Mouse (Mus musculus) natural killer cell, adult 2 months (primary cell): Measurements from ENCODE around the gene Slc44a3.
"Not testable (repeated sequence)": the region's sequence is repeated elsewhere in the genome, so short reads cannot be mapped to it uniquely, and the experiment has no call there.

Experiments
- DNase-seq, 2 experiments: peaks; one replicate each; pipeline ENCODE4 v3.0.0; 2022; ENCODE audit warnings: low spot score in 2 of 2

Gene Slc44a3

DNA sequence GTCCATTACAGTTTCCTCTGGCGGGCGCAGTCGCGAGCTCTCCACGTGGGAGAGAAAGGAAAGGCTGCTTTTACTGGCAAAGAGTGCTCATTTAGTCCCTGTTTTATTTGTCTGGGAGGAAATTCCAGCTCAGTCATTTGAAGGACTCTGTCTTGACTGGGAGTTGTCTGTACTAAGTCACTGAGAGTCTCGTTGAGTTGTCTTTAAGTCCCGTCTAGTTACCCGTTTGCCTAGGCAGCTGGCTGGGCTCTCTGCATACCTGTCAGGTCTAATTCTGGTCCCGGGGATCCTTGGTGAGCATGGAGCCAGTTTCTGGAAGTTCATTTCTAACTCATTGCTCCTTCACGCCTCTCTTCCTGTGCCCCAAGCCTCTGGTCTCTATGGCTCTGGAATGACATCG, 20.5 kb upstream of the Slc44a3 start:
- DNase-seq: no peak

DNA sequence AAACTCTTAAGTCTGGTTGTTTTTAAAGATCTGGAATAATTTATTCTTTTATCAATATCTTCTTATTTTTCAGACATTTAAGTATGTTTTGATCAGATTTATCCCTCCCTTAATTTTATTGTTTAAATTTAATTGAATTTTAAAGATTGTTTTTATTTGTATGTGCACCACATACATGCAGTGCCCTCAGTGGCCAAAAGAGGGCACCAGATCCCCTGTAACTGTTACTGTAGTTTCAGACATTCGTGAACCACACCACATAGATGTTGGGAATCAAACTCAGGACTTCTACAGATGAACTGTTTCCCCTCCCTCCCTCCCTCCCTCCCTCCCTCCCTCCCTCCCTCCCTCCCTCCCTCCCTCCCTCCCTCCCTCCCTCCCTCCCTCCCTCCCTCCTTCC, 18.2 kb upstream of the Slc44a3 start:
- DNase-seq: no peak

DNA sequence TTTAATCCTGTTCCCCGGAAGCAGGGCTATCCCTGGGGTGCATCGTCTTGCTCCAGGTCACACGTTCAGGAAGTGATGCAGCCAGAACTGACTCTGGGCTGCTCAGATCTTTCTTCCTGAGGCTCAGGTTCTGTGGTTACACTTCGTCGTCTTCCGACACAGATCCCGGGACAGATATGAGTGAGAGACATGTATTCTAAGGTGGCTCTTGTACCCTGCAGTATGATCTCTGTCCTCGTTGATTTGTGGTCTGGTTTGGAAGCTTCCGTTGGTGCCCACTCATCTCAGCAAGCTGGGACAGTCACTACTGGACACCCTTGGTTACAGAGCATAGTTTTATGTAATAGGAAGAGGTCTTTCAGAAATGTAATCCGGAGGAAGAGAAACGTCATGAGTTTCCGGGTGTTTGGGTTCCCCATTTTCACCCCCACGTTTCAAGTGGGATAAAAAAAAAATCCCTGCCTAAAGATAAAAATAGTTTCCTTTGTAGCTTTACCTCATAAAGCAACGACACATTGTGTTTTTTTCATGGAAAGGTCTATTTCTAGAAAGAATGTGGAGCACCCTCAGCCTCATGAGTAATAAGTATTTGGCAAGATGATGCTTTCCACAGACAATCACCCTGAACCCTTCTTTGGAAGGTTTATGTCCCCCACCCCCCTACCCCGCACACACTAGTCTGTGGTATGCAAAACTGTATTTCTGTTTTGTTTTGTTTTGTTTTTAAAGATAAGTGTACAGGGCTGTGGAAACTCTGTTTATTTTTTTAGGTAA, 15.8 kb upstream of the Slc44a3 start:
- DNase-seq: peak in 1 of 2 experiments; percentile 6

DNA sequence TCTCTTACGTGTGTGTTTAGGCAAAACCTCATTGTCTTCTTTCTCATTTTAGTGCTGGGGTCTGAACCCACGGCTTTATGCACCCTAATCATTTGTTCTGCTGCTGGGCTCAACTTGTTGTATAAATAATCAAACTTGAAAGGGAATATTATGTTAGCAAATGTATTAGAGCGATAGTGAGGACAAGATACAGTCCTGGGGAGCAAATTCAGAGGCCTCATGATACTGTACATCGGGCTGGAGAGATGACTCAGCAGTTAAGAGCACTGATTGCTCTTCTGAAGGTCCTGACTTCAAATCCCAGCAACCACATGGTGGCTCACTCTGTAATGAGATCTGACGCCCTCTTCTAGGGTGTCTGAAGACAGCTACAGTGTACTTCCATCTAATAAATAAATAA, 8.4 kb upstream of the Slc44a3 start:
- DNase-seq: no peak

DNA sequence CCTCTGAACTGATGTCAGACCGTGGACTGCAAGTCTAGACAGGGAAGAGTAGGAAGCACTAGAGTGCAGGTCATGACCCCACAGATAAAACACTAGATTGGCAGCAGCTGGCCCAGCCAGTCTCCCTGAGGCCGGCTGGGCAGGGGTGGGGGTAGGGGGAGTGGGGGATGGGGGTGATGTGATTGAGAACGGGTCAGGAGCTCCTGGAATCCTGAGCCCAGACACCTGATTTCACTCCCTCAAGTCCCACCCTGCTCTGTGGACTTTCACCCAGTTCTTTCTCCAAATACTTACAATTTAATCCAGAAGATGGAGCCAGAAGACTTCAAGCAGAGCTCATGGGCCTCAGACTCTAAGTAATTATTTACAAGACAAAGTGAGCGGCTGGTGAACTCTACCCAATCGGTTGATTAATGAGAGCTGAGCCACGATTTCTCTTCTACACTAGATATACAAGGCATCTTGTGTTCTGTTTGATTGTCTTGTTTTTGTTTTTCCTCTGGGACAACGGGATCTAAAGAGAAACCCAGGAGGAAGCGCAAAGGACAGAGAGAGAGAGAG, 7.7 kb upstream of the Slc44a3 start:
- no peak for DNase-seq

DNA sequence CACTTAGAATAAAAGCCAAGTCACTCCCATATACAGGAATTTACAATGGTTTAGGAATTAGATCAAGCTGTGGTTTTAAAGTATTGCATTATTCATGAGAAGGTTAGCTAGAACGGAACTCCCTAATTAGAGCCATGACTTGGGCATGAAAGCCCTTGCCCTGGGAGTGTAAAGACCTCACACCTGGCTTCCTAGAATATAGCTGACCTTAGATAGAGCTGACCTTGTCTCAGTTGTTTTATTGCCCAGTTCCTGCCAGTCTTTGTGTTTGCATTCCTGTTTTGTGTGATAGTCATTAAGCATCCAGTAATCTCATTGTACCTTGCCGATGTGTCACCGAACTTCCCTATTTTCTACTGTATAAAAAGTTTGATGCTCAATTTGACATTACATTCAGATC, 6.6 kb upstream of the Slc44a3 start:
- not testable (repeated sequence) for DNase-seq

DNA sequence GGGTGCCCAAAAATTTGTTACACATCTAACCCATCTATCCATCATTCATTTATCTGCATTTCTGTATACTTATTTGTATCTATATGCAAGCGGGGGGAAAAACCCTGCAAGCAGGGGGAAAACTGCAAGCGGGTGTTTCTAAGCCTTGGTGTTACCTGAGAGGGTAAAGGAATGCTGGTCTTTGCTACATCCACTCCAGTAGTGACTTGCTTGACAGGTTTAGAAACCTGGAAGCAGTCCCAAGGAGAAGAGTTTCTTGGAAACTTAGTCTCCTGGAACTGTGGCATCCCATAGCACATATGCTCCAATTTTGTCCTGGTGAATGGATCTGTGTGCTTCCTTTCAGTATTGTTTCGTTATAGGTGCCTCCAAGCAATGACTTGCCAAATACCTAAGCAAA, 5.8 kb upstream of the Slc44a3 start:
- DNase-seq: no peak

DNA sequence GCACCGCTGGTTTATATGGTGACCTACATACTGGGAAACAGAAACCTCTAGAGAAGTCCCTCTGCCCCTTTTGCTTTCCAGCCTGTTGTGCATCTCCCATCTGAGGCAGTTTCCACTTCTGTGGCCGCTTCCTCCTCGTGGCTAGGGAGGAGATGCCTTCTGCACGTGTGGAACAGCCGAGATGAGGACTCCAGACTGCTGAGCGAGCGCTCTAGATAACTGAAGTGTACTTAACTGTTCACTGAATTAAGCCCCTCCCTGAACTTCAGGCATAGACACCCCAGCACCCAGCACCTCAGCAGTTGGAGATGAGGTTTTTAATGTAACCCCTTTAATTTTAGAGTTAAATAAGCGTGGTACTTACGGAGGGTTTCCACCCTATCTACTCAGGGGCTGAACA, 4.6 kb upstream of the Slc44a3 start:
- DNase-seq: no peak

DNA sequence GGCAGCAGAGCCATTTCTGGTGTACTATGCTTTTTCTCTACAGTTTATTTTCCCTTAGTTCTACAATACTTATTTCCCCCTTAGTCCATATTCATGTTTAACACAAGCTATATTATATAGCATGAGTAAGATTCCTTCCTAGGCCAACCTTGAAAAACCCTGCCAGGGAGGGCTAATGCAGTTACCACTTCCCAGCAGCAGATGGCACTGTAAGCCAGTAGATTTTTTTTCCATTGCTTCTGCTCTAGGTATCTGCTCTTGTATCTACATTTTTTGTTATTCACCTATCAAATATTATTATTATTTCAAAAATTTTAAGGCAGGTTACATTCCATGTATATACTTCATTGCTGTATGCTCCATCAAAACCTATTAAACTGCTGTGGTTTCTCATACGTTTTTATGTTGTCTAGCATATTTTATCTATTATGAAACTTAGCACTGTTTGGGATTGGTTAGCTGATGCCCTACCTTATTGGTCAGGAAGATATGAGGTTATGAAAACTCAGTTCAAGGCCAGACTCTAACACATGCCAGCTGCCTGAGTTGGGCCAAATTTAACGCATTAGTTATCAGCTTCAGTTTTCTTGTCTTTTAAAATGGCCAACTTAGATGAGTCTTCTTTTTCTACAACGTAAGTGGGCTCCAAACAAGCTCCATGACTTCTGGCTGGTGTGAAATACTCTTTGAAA, 3.8 kb upstream of the Slc44a3 start:
- peak in 1 of 2 experiments; percentile 13 for DNase-seq

DNA sequence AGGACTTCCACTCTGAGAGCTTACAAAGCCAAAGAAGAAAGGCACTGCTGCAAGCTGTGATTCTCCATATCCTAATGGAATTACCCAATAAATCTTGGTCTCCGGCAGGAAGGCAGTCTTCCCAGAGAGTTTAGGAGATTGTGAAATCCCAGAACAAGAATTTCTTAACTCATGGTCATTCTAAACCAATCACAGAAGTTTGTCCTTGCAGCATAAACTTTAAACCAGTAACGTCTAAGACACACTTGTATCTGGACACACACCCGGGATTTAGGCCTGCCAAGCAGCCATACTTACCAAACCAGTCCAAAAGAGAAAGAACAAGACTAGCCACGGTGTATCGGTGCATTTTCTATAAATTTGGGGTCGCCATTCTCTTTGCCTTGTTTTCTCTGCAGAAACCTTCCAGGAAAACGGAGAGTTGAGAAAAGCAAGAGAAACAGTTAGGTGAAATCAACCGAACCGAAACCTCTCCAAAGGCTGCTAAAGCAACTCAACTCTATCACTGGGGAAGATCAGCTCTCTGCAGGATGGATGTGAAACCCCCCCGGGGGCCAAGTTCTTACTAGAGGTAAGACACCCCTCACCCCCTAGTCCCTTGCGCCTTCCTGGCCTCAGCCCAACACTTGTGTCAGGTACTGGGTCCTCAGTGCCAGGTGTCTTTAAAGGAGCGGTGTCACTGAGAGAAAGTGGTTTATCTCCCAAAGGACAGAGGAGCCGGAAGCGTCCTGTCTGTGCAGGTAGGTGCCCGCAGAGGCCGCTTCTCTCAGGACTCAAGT, 645 bp downstream of the Slc44a3 start:
- no peak for DNase-seq

DNA sequence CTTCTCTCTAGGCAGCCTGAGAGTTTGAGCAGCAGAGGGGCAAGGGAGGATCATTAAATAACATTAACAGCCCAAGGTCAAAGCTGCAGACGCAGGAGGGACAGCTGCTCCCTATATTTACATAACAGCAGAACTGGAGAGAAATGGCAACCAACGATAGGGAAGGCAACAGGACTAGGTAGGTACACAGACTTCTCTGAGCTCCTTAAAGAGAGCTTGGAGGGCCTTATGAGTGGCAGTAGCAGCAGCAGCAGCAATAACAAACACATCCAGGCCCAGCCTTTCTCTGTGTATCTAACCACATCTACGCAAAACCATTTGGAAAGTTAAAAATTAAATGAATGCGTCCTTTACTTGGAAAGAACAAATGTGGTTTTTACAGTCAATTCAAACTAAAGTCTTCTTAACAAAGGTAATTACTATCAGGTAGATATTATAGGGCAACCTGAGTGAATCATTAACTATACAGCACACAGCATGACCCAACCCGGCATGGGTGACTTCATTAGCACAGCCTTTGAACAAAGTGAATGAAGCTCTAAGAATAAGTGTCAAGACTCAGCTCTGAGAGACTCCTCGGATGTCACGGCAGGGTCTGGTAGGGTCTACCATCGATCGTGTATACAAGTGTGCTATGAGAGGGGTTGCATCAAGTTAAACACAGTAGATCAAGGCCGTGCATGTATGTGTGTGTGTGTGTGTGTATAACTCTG, 1.5 kb downstream of the Slc44a3 start:
- DNase-seq: no peak

DNA sequence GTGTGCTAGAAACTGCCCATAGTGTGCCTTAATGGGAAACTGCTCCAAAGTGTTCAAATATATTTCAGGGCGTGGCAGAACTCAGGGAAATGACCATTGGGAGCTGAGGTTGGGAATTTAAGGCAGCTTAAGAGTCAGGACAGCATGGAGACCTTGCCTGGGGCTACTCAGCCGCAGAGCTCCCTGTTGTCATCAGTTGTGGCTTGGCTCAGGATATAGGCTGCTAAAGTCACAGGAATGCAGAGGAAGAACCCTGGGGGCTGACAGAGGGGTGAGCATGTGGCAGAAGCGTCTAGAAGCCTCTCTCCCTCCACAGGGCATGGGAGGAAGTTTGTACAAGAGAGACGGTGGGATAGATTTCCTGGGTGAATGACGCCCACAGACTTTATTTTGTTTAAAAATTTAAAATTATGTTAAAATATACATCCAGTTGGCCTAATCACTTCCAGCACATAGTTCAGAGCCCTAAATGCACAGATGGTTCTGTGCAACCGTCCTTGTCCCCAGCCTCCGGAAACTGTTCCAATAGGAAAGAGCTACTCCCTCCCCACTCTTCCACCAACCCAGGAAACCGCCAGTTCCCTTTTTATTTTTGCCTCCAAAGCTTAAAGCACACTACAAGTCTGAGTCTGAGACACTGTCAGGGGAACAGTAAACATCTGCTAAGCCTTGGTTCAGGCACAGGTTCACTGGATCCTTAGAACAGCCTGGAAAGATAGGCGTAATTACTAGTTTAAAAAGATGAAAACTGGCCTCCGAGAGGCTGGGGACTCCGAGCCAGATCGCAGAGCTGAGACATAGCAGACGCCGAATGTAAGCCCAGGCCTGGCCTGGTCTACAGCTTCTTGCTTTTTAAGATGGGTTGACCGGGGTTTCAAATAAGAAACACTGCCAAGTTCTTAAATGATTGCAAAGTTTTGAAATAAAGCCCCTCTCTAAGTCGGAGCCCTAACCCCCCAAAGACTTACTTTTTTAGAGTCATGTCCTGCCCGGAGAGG, 5.8 kb downstream of the Slc44a3 start:
- DNase-seq: no peak

DNA sequence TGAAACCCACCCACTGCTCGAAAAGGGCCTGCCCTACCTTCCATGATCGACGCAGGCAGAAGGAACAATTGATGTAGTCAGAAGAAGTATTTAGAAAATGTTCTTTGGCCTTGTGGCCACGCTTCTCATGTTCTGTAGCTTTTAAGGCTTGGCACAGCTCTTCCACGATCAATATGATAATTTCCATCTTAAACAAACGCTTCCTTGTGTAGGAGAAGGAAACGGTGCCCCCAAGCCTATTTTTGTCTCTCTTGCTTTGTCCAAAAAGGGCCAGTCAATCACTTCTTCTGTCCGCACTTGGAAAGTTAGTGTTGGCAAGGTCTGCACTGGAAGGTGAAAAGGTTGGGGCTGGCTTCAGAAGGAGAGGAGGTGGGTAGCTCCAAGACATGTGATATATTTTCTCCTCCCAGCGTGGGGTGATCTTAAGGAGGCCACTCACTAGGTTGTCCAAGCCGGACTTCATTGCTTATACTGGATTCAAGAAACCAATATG, 10.5 kb downstream of the Slc44a3 start:
- no peak for DNase-seq

DNA sequence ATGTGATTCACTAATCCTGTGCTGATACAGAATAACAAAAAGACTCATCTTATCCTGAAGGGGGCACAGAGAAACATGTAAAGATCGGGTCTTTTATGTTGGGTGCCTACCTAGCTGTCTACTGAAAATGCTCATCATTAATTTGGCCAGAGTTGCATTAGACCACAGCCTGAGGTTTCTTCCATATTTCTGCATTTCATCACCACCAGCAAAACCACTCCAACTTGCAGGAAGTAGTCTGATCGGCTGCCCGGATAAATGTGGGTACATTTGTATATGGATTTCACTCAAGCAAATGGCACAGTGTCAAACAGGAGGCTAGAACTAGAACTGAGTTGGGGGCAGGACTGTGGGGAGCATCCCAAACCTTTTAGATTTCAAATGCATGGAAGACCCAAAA, 11.1 kb downstream of the Slc44a3 start:
- DNase-seq: no peak

DNA sequence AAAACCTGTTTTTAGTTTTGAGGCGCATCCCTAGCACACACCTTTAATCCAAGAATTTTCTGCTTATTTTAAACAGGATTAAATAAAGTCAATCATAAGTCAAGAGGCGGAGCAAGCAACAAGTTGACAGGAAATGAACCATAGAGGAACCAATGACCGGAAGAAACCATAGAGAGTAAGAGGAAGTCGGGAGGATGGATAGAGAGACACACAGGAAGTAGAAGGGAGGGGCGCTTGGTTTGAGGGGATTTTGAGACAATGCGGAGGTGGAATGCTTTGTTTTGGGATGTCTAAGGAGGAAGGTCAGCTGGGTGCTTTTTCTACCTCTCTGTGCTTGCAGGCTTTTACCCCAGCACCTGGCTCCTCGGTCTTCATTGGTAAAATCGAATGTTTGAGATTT, 15.2 kb downstream of the Slc44a3 start:
- DNase-seq: no peak

DNA sequence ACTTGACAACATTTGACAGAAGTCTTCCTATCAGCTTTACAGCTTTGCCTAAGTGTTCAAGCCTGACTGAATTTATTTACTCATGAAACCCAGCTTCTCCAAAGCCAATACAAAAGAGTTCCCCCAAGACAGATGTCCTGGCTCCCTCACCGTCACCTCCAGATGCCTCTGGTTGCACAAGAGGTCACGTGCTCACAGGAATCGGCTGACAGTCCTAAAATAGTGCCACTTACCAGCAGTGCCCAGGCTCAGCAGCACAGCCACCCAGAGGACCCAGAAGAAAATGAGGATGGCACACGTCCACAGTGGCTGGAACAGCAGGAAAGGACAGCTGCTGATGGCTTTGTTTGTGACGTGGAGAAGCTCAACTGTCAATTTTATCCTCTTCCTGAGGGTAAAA, 23.1 kb downstream of the Slc44a3 start:
- DNase-seq: no peak

DNA sequence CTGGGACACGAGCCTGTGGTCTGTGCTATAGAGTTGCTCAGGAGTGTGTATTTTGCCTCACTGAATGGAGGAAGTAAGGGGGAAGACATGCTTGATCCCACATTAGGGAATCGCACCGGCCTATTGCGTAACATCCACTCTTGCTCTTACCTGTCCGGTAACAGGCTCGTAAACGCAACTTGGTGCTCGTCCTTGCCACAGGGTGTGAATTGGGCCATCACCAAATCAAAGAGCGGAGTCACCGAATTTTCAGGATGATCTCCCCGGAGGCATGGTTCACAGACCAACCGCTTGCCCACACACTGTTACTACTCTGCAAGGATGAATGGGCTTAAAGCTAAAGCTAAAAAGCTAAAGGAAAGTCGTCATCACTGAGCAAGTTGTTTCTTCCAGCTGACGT, 24.5 kb downstream of the Slc44a3 start:
- no peak for DNase-seq

DNA sequence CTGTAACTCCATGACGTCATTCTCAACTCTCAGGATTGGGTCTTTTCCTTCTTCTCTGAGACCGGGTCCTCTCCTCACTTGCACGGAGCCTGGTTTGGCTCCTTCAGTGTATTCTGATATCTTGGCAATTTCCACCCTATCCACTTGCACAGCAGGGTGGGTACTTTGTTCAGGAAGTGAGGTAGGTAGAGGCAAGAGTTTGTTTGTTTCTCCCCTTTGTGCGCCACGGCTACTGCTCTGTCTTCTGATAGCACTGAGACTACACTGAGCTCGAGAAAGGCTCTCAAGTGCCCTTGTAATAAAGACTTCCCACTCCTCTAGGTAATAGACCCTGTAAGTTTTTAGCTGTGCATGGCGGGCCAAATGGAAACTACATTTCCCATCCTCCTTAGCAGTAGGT, 25.4 kb downstream of the Slc44a3 start:
- DNase-seq: no peak

DNA sequence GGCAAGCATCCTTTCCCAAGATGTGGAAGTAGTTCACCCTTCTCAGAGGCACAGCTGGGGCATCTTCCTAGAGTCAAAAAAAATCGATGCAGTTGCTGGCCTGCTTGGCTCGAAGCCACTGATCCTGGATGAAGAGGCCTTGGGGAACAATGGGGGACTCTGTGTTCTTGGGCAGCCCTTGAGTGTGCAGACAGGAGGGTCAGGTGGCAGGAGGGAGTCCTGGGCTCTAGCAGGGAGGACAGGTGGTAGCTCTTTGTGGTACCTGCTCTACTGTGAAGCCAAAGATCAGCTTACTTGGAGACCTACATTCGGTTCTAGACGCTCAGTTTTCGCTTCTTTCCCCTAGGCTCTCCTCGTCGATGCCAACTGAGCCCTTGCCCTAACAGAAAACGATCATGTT, 26.0 kb downstream of the Slc44a3 start:
- no peak for DNase-seq

DNA sequence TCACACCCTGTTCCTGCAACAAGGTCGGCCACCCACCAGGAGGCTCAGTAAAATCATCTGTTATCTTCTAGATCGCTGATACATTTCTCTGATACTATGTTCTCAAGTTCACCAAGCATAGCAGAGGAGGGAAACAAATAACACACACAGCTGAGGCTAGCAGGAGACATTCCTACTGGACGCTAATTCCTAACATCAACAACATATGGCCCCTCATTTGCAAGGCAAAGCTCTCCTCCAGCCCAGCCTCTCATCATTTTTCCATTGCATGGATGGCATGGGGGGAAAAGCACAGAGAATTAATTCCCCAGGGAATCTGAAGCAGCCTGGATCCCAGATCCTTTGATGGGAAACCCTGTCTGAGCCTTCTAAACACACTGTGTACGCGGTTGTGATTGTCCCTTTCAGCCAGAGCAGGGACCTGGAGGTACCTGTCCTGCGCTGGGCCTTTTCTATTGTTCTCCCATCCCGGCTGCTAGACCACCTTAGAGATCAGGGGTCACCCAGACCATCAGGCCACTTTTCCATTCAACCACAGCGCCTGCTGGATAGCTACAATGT, 27.2 kb downstream of the Slc44a3 start:
- DNase-seq: no peak
